Mouse (Mus musculus) MEL (cell line): ENCODE data around the gene Fndc1. TPM values are rescaled to one million over a fixed set of nuclear protein-coding genes. Genes with fewer than 3 reads are reported as not detected.

Source experiments
- DNase-seq: peaks from one replicate; pipeline ENCODE4 v3.0.0; 2011; ENCODE audit warnings: low read depth, low spot score
- H3K27ac ChIP-seq: 2 replicates; pipeline ENCODE4 v1.5.1; 2012; ENCODE audit warnings: low read depth, mild to moderate bottlenecking, control low read depth, low read length, moderate library complexity; ENCODE audit not compliant: control insufficient read depth
- H3K27me3 ChIP-seq, 2 experiments: fragments of 150-350 bp in 1 of 2; sonication (generic) in 1 of 2; 2 replicates each; pipeline ENCODE4 v1.6.1; 2012; ENCODE audit warnings: low read length in 2 of 2, mild to moderate bottlenecking in 2 of 2, improper control_type of control experiment in 1 of 2, moderate library complexity in 1 of 2; ENCODE audit not compliant: insufficient read depth in 2 of 2, control insufficient read depth in 1 of 2
- H3K36me3 ChIP-seq, 2 experiments: 2 replicates each; pipeline ENCODE4 v1.6.1; 2012 to 2014; ENCODE audit warnings: low read length in 2 of 2, improper control_type of control experiment in 1 of 2, inconsistent platforms in 1 of 2, mild to moderate bottlenecking in 1 of 2; ENCODE audit not compliant: insufficient read depth in 2 of 2, control insufficient read depth in 1 of 2
- H3K4me1 ChIP-seq, 2 experiments: fragments of 150-350 bp in 1 of 2; sonication (generic) in 1 of 2; 2 replicates each; pipeline ENCODE4 v1.6.1; 2012; ENCODE audit warnings: low read length in 2 of 2, improper control_type of control experiment in 1 of 2, mild to moderate bottlenecking in 1 of 2; ENCODE audit not compliant: insufficient read depth in 2 of 2, control insufficient read depth in 1 of 2
- H3K4me3 ChIP-seq, 2 experiments: fragments of 150-350 bp in 1 of 2; sonication (generic) in 1 of 2; 2 replicates each; pipeline ENCODE4 v1.5.1; 2012; ENCODE audit warnings: low read depth in 2 of 2, low read length in 2 of 2, mild to moderate bottlenecking in 2 of 2, moderate library complexity in 2 of 2, control low read depth in 1 of 2, improper control_type of control experiment in 1 of 2; ENCODE audit not compliant: control insufficient read depth in 1 of 2, insufficient read depth in 1 of 2
- H3K79me2 ChIP-seq: 2 replicates; pipeline ENCODE4 v1.6.1; 2012; ENCODE audit warnings: mild to moderate bottlenecking, low read length, moderate library complexity; ENCODE audit not compliant: control insufficient read depth, poor library complexity, insufficient read depth
- H3K9ac ChIP-seq: 2 replicates; pipeline ENCODE4 v1.6.1; 2012; ENCODE audit warnings: low read depth, mild to moderate bottlenecking, control low read depth, low read length, moderate library complexity; ENCODE audit not compliant: control insufficient read depth, poor library complexity, severe bottlenecking
- H3K9me3 ChIP-seq: fragments of 150-350 bp; sonication (generic); replicated peaks from 2 replicates; pipeline ENCODE4 v1.6.1; 2012; ENCODE audit warnings: mild to moderate bottlenecking, low read length, improper control_type of control experiment, moderate library complexity; ENCODE audit not compliant: insufficient read depth
- BHLHE40 ChIP-seq: IDR thresholded peaks from 2 replicates; pipeline ENCODE4 v1.6.1; 2012; ENCODE audit warnings: low read depth, mild to moderate bottlenecking, inconsistent platforms, low read length, improper control_type of control experiment, borderline replicate concordance
- CHD1 ChIP-seq: IDR thresholded peaks from 2 replicates; pipeline ENCODE4 v1.6.1; 2012; ENCODE audit warnings: low read depth, mild to moderate bottlenecking, inconsistent platforms, low read length, improper control_type of control experiment
- CHD2 ChIP-seq: IDR thresholded peaks from 2 replicates; pipeline ENCODE4 v1.6.1; 2011; ENCODE audit warnings: low read length, improper control_type of control experiment
- CTCF ChIP-seq, 3 experiments: IDR thresholded peaks in 2 of 3; conservative IDR thresholded peaks in 1 of 3; 2 replicates each; pipeline ENCODE4 v1.5.1; 2011 to 2012; ENCODE audit warnings: low read length in 3 of 3, low read depth in 2 of 3, mild to moderate bottlenecking in 2 of 3, improper control_type of control experiment in 1 of 3, inconsistent platforms in 1 of 3, mixed read lengths in 1 of 3, moderate library complexity in 1 of 3; ENCODE audit not compliant: control insufficient read depth in 1 of 3, insufficient read depth in 1 of 3, poor library complexity in 1 of 3, severe bottlenecking in 1 of 3
- EP300 ChIP-seq, 2 experiments: IDR thresholded peaks; 2 replicates each; pipeline ENCODE4 v1.6.1; 2011; ENCODE audit warnings: improper control_type of control experiment in 2 of 2, low read length in 2 of 2, low read depth in 1 of 2, mild to moderate bottlenecking in 1 of 2
- GABPA ChIP-seq: IDR thresholded peaks from 2 replicates; pipeline ENCODE4 v1.6.1; 2012; ENCODE audit warnings: low read depth, mild to moderate bottlenecking, inconsistent platforms, low read length, improper control_type of control experiment, moderate library complexity
- HCFC1 ChIP-seq: IDR thresholded peaks from 2 replicates; pipeline ENCODE4 v1.6.1; 2012; ENCODE audit warnings: low read depth, mild to moderate bottlenecking, inconsistent platforms, low read length, improper control_type of control experiment, moderate library complexity
- JUND ChIP-seq: IDR thresholded peaks from 2 replicates; pipeline ENCODE4 v1.6.1; 2011; ENCODE audit warnings: low read depth, mild to moderate bottlenecking, improper control_type of control experiment, low read length
- KAT2A ChIP-seq: conservative IDR thresholded peaks from 2 replicates; pipeline ENCODE4 v1.6.1; 2012; ENCODE audit warnings: low read depth, low read length, improper control_type of control experiment, inconsistent platforms
- MAX ChIP-seq: IDR thresholded peaks from 2 replicates; pipeline ENCODE4 v1.6.1; 2011; ENCODE audit warnings: low read length, improper control_type of control experiment
- MAZ ChIP-seq: IDR thresholded peaks from 2 replicates; pipeline ENCODE4 v1.6.1; 2012; ENCODE audit warnings: low read depth, mild to moderate bottlenecking, inconsistent platforms, low read length, improper control_type of control experiment
- MEF2A ChIP-seq: IDR thresholded peaks from 2 replicates; pipeline ENCODE4 v1.6.1; 2014; ENCODE audit warnings: low read depth, mild to moderate bottlenecking, inconsistent platforms, low read length, improper control_type of control experiment; ENCODE audit not compliant: poor library complexity, insufficient replicate concordance, severe bottlenecking; ENCODE audit errors: extremely low read depth
- MYC ChIP-seq: IDR thresholded peaks from 2 replicates; pipeline ENCODE4 v1.6.1; 2011; ENCODE audit warnings: low read depth, mild to moderate bottlenecking, low read length, improper control_type of control experiment, moderate library complexity
- POLR2A ChIP-seq, 2 experiments: IDR thresholded peaks; 2 replicates each; pipeline ENCODE4 v1.6.1; 2011 to 2012; ENCODE audit warnings: low read length in 2 of 2, mild to moderate bottlenecking in 2 of 2, control low read depth in 1 of 2, improper control_type of control experiment in 1 of 2, low read depth in 1 of 2, moderate library complexity in 1 of 2; ENCODE audit not compliant: control insufficient read depth in 1 of 2, insufficient read depth in 1 of 2, poor library complexity in 1 of 2
- POLR2AphosphoS5 ChIP-seq: IDR thresholded peaks from 2 replicates; pipeline ENCODE4 v1.6.1; 2012; ENCODE audit warnings: low read depth, borderline replicate concordance, mild to moderate bottlenecking, inconsistent platforms, low read length, moderate library complexity, mixed read lengths
- RCOR1 ChIP-seq: IDR thresholded peaks from 2 replicates; pipeline ENCODE4 v1.6.1; 2012; ENCODE audit warnings: low read depth, mild to moderate bottlenecking, inconsistent platforms, low read length, improper control_type of control experiment
- SIN3A ChIP-seq: IDR thresholded peaks from 2 replicates; pipeline ENCODE4 v1.6.1; 2012; ENCODE audit warnings: low read length, improper control_type of control experiment, inconsistent platforms
- SMC3 ChIP-seq: IDR thresholded peaks from 2 replicates; pipeline ENCODE4 v1.6.1; 2011; ENCODE audit warnings: low read depth, low read length, improper control_type of control experiment
- TAL1 ChIP-seq: IDR thresholded peaks from 2 replicates; pipeline ENCODE4 v1.6.1; 2012; ENCODE audit warnings: mild to moderate bottlenecking, inconsistent platforms, low read length, moderate library complexity, mixed read lengths
- TCF12 ChIP-seq: IDR thresholded peaks from 2 replicates; pipeline ENCODE4 v1.6.1; 2014; ENCODE audit warnings: low read depth, mild to moderate bottlenecking, inconsistent platforms, low read length, improper control_type of control experiment, moderate library complexity
- UBTF ChIP-seq: IDR thresholded peaks from 2 replicates; pipeline ENCODE4 v1.6.1; 2012; ENCODE audit warnings: low read depth, mild to moderate bottlenecking, inconsistent platforms, low read length, improper control_type of control experiment, moderate library complexity, borderline replicate concordance; ENCODE audit not compliant: insufficient read depth
- ZC3H11A ChIP-seq: IDR thresholded peaks from 2 replicates; pipeline ENCODE4 v1.6.1; 2012; ENCODE audit warnings: low read depth, mild to moderate bottlenecking, inconsistent platforms, low read length, improper control_type of control experiment
- ZKSCAN1 ChIP-seq: IDR thresholded peaks from 2 replicates; pipeline ENCODE4 v1.6.1; 2012; ENCODE audit warnings: low read depth, mild to moderate bottlenecking, inconsistent platforms, low read length, improper control_type of control experiment, moderate library complexity
- polyA plus RNA-seq, 2 experiments: library from polyadenylated mRNA; stranded (reverse) in 1 of 2; unstranded in 1 of 2; fragments of >175 nt in 1 of 2; fragments of >200 nt in 1 of 2; gene quantifications; 2 replicates each; pipeline versions ENCODE4 v1.2.1 to v1.2.4; 2012; ENCODE audit warnings: low replicate concordance in 2 of 2, low read depth in 1 of 2; ENCODE audit not compliant: insufficient read length in 2 of 2, insufficient read depth in 1 of 2, missing spikeins in 1 of 2
- total RNA-seq: library from RNA; depleted of rRNA; stranded (reverse); fragments of 300-350 nt; gene quantifications from 2 replicates; pipeline ENCODE4 v1.2.3, GENCODE M21; 2012

The Fndc1 gene
- total and polyA plus RNA-seq, 3 experiments, result 0.04 TPM; not detected in 2

DNA sequence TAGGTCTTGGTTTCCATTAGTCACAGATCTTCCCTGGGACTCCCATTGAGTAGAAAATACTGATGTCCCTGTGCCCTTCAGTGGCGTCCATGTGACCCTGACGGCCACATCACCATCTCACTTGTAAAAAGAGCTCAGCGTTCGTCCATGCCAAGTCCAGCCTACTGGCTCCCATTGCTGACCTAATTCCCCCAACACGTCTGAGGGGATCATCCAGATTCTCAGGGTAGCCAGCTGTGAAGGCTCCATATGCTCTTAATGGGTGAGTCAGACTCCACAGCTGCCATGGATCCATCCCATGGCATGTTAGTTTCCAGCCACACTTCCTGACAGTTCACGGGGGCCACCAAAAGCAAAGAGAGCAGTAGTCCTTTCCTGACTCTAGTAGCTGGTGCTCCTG, 33.0 kb downstream of the Fndc1 start:
- Histone ChIP-seq H3K4me1 (no peaks in the 10 kb centered on the region), H3K27me3 (peaks cover 0 to 2% of the 10 kb centered on the region in 2 experiments; a peak in 2 of 4 replicates), H3K4me3 (no peak overlapping the region), H3K79me2 (no peaks in the 10 kb centered on the region), H3K9ac (no peak overlapping the region), H3K36me3 (no peaks in the 10 kb centered on the region), H3K9me3 (no peaks in the 10 kb centered on the region), H3K27ac (no peak overlapping the region)
- no peak for TF ChIP-seq UBTF
- DNase-seq, result no peak

DNA sequence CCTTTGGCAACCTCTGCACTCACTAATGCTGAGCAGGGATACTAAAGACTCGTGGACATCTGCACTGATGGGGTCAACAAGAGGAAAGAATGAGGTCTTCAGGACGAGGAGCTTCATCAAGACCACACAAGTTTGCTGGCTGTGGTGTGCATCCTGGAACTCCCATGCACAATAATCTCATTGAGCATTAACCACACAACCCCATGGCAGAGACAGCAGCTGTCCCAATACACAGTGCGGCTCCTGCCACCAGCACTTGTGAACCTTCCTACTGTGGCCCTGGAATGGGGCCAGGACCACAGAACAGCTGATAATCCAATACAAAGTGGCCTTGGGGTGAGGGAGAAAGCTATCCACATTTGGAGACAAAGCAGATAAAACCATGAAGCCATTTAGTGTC, 36.6 kb downstream of the Fndc1 start:
- no peak overlapping the region for H3K9ac ChIP-seq

DNA sequence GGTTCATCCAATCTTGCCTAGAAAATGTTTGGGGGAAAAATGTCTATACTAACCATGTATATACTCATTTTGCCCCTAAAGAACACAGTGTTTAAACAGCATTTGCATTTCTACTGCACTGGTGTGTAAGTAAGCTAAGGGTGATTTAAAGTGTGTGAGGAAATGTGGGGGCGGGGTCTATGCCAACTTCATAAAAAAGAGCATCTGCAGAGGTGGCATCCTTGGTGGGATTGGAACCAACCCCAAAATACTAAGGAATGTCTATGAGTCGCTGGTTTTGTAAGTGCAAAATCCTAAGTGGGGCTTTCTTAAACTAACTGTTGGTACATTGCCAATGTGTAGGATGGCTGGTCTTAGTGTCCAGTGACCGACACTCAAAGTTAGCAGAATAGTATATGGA, 53.0 kb downstream of the Fndc1 start:
- no peaks in the 10 kb centered on the region for H3K27me3 ChIP-seq
- H3K9me3 ChIP-seq, result no peaks in the 10 kb centered on the region
- no peak overlapping the region for H3K4me3 ChIP-seq
- TF ChIP-seq KAT2A, result no peak
- no peak for TF ChIP-seq JUND
- H3K9ac ChIP-seq, result no peak overlapping the region
- no peaks in the 10 kb centered on the region for H3K79me2 ChIP-seq
- H3K4me1 ChIP-seq, result no peaks in the 10 kb centered on the region
- DNase-seq, result no peak
- no peak overlapping the region for H3K27ac ChIP-seq
- H3K36me3 ChIP-seq, result no peaks in the 10 kb centered on the region

More for the DNA sequence above, 36.6 kb downstream of the Fndc1 start:
- no peak overlapping the region for H3K4me3 ChIP-seq
- TF ChIP-seq POLR2A (IDR thresholded peaks at IDR 0.05; ENCODE audit: control insufficient read depth in 1 of 2, insufficient read depth in 1 of 2, low read depth in 1 of 2, low read length in 2 of 2, poor library complexity in 1 of 2) (no peak), ZKSCAN1 (no peak), RCOR1 (no peak), CHD2 (no peak), MAX (no peak), GABPA (no peak), MEF2A (no peak), EP300 (IDR thresholded peaks at IDR 0.05; ENCODE audit: low read depth in 1 of 2, low read length in 2 of 2) (no peak), MAZ (no peak), HCFC1 (no peak), SMC3 (no peak), TAL1 (no peak), TCF12 (no peak), ZC3H11A (no peak), CTCF (IDR thresholded peaks at IDR 0.05 in 2 of 3, conservative IDR thresholded peaks at IDR 0.05 in 1 of 3; ENCODE audit: control insufficient read depth in 1 of 3, insufficient read depth in 1 of 3, low read depth in 2 of 3, low read length in 3 of 3, poor library complexity in 1 of 3, severe bottlenecking in 1 of 3) (no peak), POLR2AphosphoS5 (no peak), SIN3A (no peak), CHD1 (no peak), BHLHE40 (no peak), MYC (no peak)
- TF ChIP-seq, all 39 proteins: peak for 0
- H3K27me3 ChIP-seq, result no peaks in the 10 kb centered on the region; a peak in 2 of 4 replicates
- H3K27ac ChIP-seq, result no peak overlapping the region
- no peaks in the 10 kb centered on the region for H3K79me2 ChIP-seq
- no peak for DNase-seq
- no peaks in the 10 kb centered on the region for H3K9me3 ChIP-seq
- no peaks in the 10 kb centered on the region for H3K4me1 ChIP-seq
- H3K36me3 ChIP-seq, result no peaks in the 10 kb centered on the region
